In the genomic region with DNA sequence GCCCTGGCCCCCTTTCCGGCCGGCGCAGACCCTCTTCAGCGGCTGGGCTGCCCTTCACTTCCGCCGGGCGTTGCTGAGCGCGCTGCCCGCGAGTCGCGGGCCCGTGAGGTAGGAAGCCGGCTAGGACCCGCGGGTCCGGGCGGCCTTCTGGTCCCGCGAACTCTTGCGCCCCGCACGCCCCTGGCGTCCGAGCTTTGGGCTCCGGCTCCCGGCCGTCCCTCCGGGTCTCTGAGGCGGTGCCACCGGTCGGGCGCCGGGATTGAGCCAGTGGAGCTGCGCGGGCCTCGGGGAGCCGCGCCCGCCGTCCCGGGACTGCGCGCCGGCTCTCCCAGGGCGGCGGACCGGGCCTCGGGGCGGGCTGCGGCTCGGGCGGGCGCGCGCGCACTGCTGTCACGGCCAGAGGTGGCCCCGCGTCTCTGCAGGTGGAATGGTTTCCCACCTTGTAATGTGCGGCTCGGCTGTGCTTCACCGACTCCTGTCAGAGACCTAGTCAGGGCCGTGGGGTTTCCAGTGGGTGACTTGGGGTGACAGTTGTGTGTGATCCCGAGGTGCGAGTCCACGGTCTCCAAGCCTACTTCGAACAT, we compare ENCODE assay signal across 9 mouse cellular contexts. TPM values are rescaled to one million over a fixed set of nuclear protein-coding genes. Genes with fewer than 3 reads are reported as not detected.
DNase-seq lines count a peak whose midpoint lies in the region; ATAC-seq and TF ChIP-seq lines count a peak whose summit lies in the region.
"Not testable (repeated sequence)": the region's sequence is repeated elsewhere in the genome, so short reads cannot be mapped to it uniquely, and the experiment has no call there.
"Had no signal": no experiment of that assay in that cellular context is flagged by ENCODE, and none has a peak within 500 bp of the region (broad histone marks: within the 10 kb centered on the region; RNA-seq: fewer than 3 reads in every experiment).

No protein-coding gene starts in this region.

- H3K27ac ChIP-seq in forebrain, embryonic 11.5 days (ENCODE audit: low read depth, low read length); neural tube, embryonic 11.5 days (ENCODE audit: low read depth, low read length): not testable (repeated sequence)
- H3K27ac ChIP-seq in lung, embryonic 15.5 days, result peak overlapping the region; percentile 15; the same call in 1 of the 2 replicates
- H3K27ac ChIP-seq in testis, adult 2 months (ENCODE audit: control insufficient read depth, insufficient read depth, low read depth, low read length), result peak overlapping the region; percentile 61

- H3K4me1 ChIP-seq in forebrain, embryonic 11.5 days (replicated peaks; ENCODE audit: control insufficient read depth, insufficient read depth, low read length); neural tube, embryonic 11.5 days (ENCODE audit: control insufficient read depth, insufficient read depth, low read length); testis, adult 2 months (ENCODE audit: control insufficient read depth, insufficient read depth, low read length): not testable (repeated sequence)
- H3K4me1 ChIP-seq in lung, embryonic 15.5 days, result peaks cover 19% of the 10 kb centered on the region

- H3K9me3 ChIP-seq in forebrain, embryonic 11.5 days (ENCODE audit: control insufficient read depth, low read length); lung, embryonic 15.5 days; neural tube, embryonic 11.5 days (ENCODE audit: control insufficient read depth, low read length): not testable (repeated sequence)

- H3K27me3 ChIP-seq in forebrain, embryonic 11.5 days (ENCODE audit: control insufficient read depth, insufficient read depth, low read length); lung, embryonic 15.5 days; neural tube, embryonic 11.5 days (ENCODE audit: control insufficient read depth, insufficient read depth, low read length); testis, adult 2 months (ENCODE audit: control insufficient read depth, insufficient read depth, low read length): not testable (repeated sequence)

- peak overlapping the region; percentile 57 for H3K4me3 ChIP-seq in forebrain, embryonic 11.5 days (ENCODE audit: low read depth, low read length)
- H3K4me3 ChIP-seq in lung, embryonic 15.5 days, result peak overlapping the region; percentile 65
- H3K4me3 ChIP-seq in neural tube, embryonic 11.5 days (ENCODE audit: low read depth, low read length), result peak overlapping the region; percentile 64
- H3K4me3 ChIP-seq in testis, adult 2 months (ENCODE audit: control insufficient read depth, low read depth, low read length), result peak overlapping the region; percentile 98

- DNase-seq in CD8-positive naive resting alpha-beta T cell, adult 2 months (ENCODE audit: low read depth in 2 of 2, low spot score in 2 of 2), result peak; percentile 35 to 44
- DNase-seq in c-Kit-negative CD71-positive TER-119-positive erythroid progenitor cells, embryonic 14.5 days (ENCODE audit: low read depth, low spot score), result peak; percentile 27
- peak; percentile 57 for DNase-seq in forebrain, embryonic 11.5 days (ENCODE audit: low spot score)
- peak; percentile 33 for DNase-seq in heart, postnatal 4 days
- DNase-seq in kidney, postnatal 36 days, result peak; percentile 5 to 44
- DNase-seq in neural tube, embryonic 11.5 days (ENCODE audit: low spot score), result not testable (repeated sequence)

- TF ChIP-seq POLR2A in testis, adult 2 months (IDR thresholded peaks at IDR 0.05; ENCODE audit: control insufficient read depth, low read depth, low read length), result not testable (repeated sequence)

- under 1% methylated on average over 61 of the region's 69 CpGs for WGBS in forebrain, embryonic 11.5 days
- under 1% methylated on average over 64 of the region's 69 CpGs for WGBS in lung, embryonic 15.5 days
- under 1% methylated on average over 41 of the region's 69 CpGs for WGBS in neural tube, embryonic 11.5 days

- peak overlapping the region; percentile 67 for H3K4me2 ChIP-seq in forebrain, embryonic 11.5 days (ENCODE audit: low read depth, low read length, severe bottlenecking)
- peak overlapping the region; percentile 92 for H3K4me2 ChIP-seq in lung, embryonic 15.5 days
- peak overlapping the region; percentile 77 for H3K4me2 ChIP-seq in neural tube, embryonic 11.5 days (ENCODE audit: low read depth)

- not testable (repeated sequence) for ATAC-seq in forebrain, embryonic 11.5 days (replicated peaks; ENCODE audit: low FRiP score); lung, embryonic 15.5 days (ENCODE audit: borderline replicate concordance, extremely low read depth, low FRiP score, low TSS enrichment)
- peak; percentile 93 for ATAC-seq in neural tube, embryonic 11.5 days (ENCODE audit: insufficient read depth, low FRiP score, low TSS enrichment)

- H3K36me3 ChIP-seq in forebrain, embryonic 11.5 days (ENCODE audit: control insufficient read depth, insufficient read depth, low read length); lung, embryonic 15.5 days; neural tube, embryonic 11.5 days (ENCODE audit: control insufficient read depth, insufficient read depth, low read length); testis, adult 2 months (ENCODE audit: control insufficient read depth, insufficient read depth, low read length): not testable (repeated sequence)

- peak overlapping the region; percentile 66 for H3K9ac ChIP-seq in forebrain, embryonic 11.5 days (ENCODE audit: low read length)
- H3K9ac ChIP-seq in lung, embryonic 15.5 days, result peak overlapping the region; percentile 58
- H3K9ac ChIP-seq in neural tube, embryonic 11.5 days (ENCODE audit: low read length), result peak overlapping the region; percentile 54

- TF ChIP-seq CTCF in testis, adult 2 months (IDR thresholded peaks at IDR 0.05; ENCODE audit: control insufficient read depth, insufficient read depth, insufficient replicate concordance, low read depth, low read length), result not testable (repeated sequence)

RNA-seq across cellular contexts. Expression of gene Pdpr, which starts 0.4 kb away (rescaled TPM):
- polyA plus RNA-seq in forebrain, embryonic 11.5 days (2014; fragmentation: Nextera tagmentation; extraction: Ambion mirVana), result 7.4 and 8.5 TPM in 2 replicates
- total RNA-seq in heart, postnatal 4 days (2021), result 10 to 100 TPM; 51.7 to 54.3 TPM
- 10.1 and 10.7 TPM in 2 replicates for polyA plus RNA-seq in lung, embryonic 15.5 days (2015; fragmentation: Nextera tagmentation; extraction: Ambion mirVana)
- polyA plus RNA-seq in neural tube, embryonic 11.5 days (2014; fragmentation: Nextera tagmentation; extraction: Ambion mirVana), result 5.3 and 6.2 TPM in 2 replicates
- polyA plus RNA-seq in testis, adult 2 months (2012; rRNA removed), result 12.2 and 13.1 TPM in 2 replicates

RNA-seq across cellular contexts. Expression of gene Clec18a, which starts 2.6 kb away (rescaled TPM):
- 0.36 and 0.49 TPM in 2 replicates for polyA plus RNA-seq in forebrain, embryonic 11.5 days (2014; fragmentation: Nextera tagmentation; extraction: Ambion mirVana)
- not detected for total RNA-seq in heart, postnatal 4 days (2021)
- polyA plus RNA-seq in lung, embryonic 15.5 days (2015; fragmentation: Nextera tagmentation; extraction: Ambion mirVana), result 0.17 TPM in 1 of 2 replicates, not detected in the other
- polyA plus RNA-seq in neural tube, embryonic 11.5 days (2014; fragmentation: Nextera tagmentation; extraction: Ambion mirVana), result 0.38 and 0.55 TPM in 2 replicates
- polyA plus RNA-seq in testis, adult 2 months (2012; rRNA removed), result 0.70 and 0.72 TPM in 2 replicates
- total RNA-seq: hematopoietic stem cell, adult 5-6 weeks had no signal

RNA-seq across cellular contexts. Expression of gene Exosc6, which starts 38.7 kb away (rescaled TPM):
- polyA plus RNA-seq in forebrain, embryonic 11.5 days (2014; fragmentation: Nextera tagmentation; extraction: Ambion mirVana), result 10.8 and 13.1 TPM in 2 replicates
- not detected for total RNA-seq in heart, postnatal 4 days (2021)
- 14.4 and 14.5 TPM in 2 replicates for polyA plus RNA-seq in lung, embryonic 15.5 days (2015; fragmentation: Nextera tagmentation; extraction: Ambion mirVana)
- 11.4 and 16.4 TPM in 2 replicates for polyA plus RNA-seq in neural tube, embryonic 11.5 days (2014; fragmentation: Nextera tagmentation; extraction: Ambion mirVana)
- not detected in 2 replicates for polyA plus RNA-seq in testis, adult 2 months (2012; rRNA removed)

Comparison
In these comparisons a context has a peak if more than half of its experiments do, and no peak if none do; other contexts are left out.
1. RNA of gene Exosc6, which starts 38.7 kb away (polyA plus RNA-seq): 14.4 to 14.5 TPM in lung, embryonic 15.5 days, 11.4 to 16.4 TPM in neural tube, embryonic 11.5 days and 10.8 to 13.1 TPM in forebrain, embryonic 11.5 days; not detected in testis, adult 2 months; every median in the first group is over 10 times any median in the second.
2. Peak in every context shown above with its lines, with median percentiles within 50 percentile points of each other: H3K4me2 ChIP-seq, H3K4me3 ChIP-seq and H3K9ac ChIP-seq.